Mouse (Mus musculus): ENCODE data around the gene Cecr2.

GRCm38 (mm10) chr6:120761151-120761550, 95.0 kb downstream of the Cecr2 start:
- TF ChIP-seq POLR2A (IDR thresholded peaks at IDR 0.05; ENCODE audit: extremely low read depth, insufficient read depth, low read length) = no peak
- TF ChIP-seq CTCF (IDR thresholded peaks at IDR 0.05; ENCODE audit: extremely low read depth, insufficient read depth, low read length) = no peak

All from cortical plate, adult 2 months (tissue).